Mouse (Mus musculus): Measurements from ENCODE around the gene Fzd5. TPM values are rescaled to one million over a fixed set of nuclear protein-coding genes. Genes with fewer than 3 reads are reported as not detected.

The Fzd5 gene
- total RNA-seq (2022): 1 to 10 TPM; 1.2 to 2.0 (median 1.8) TPM

GRCm38 (mm10) chr1:64737502-64738179, at the start of gene Fzd5:
Gene Fzd5, minus strand, starts transcription at chr1:64737751.
- DNase-seq (ENCODE audit: low spot score in 2 of 2): peak; percentile 86 to 93

DNA sequence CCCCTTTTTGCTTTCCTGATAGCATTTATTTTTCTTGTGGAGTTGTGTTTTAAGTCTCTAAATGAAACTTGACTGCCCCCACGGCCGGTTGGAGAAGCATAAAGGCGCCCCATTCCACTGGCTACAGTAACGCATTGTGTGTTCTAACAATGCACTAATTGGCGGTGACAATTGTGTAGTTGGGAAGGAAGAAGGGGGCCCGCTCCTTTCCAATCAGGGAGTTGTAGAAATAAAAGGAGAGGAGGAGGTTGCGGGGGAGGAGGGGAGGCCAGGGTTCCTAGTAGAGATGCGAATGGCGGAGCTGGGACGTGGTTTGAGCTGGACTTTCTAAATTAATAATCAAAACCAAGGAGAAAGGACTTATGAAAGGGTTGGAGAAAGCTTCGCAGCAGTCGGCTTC, 42.3 kb upstream of the Fzd5 start:
- no peak for DNase-seq (ENCODE audit: low spot score in 2 of 2)

GRCm38 (mm10) chr1:64779415-64779814, 41.9 kb upstream of the Fzd5 start:
- no peak for DNase-seq (ENCODE audit: low spot score in 2 of 2)

- no peak for DNase-seq (ENCODE audit: low spot score in 2 of 2)
Observed at GRCm38 (mm10) chr1:64773305-64773704, 35.8 kb upstream of the Fzd5 start.

DNA sequence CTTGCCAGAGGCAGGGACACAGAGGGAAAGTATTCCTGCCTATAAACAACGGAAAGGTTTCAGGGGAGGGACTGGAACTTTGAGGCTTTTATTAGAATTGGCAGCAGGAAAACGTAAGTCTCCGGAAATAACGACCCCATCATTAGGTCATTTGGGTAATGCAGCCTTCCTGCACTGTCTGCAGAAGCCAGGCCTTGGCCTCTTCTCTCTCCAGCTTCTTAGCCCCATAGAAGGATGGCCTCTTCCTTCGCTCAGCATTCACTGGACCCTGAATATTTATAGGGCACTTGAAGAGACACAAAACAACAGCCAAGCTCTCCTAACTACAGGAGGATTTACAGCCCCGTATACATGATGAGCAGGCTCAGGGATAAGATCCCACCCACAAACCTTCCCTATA, 32.6 kb upstream of the Fzd5 start:
- no peak for DNase-seq (ENCODE audit: low spot score in 2 of 2)

GRCm38 (mm10) chr1:64761646-64762045, 24.1 kb upstream of the Fzd5 start:
- no peak for DNase-seq (ENCODE audit: low spot score in 2 of 2)

DNA sequence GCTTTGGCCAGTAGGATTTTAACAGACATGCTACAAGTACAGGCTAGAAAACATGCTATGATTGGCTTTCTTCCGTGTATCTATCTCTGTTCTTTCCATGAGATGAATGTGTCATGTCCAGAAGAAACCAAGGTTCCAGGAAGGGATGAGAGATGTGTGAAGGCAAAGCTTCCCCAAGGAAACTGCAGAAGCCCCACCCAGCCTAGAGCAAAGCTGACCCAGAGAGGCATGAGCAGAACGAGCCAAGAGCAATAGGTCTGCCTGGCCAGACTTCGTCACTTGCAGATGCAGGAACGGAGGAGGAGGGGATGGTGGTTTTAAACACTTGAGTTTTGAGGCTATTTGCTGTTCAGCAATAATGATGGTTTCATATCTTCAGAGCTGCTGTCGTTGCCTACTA, 20.2 kb upstream of the Fzd5 start:
- DNase-seq (ENCODE audit: low spot score in 2 of 2): no peak

- peak in 1 of 2 experiments; percentile 9 for DNase-seq (ENCODE audit: low spot score in 2 of 2)
Observed at GRCm38 (mm10) chr1:64757254-64757653, 19.7 kb upstream of the Fzd5 start.

- DNase-seq (ENCODE audit: low spot score in 2 of 2): no peak
Observed at GRCm38 (mm10) chr1:64756640-64757030, 19.1 kb upstream of the Fzd5 start.

GRCm38 (mm10) chr1:64755971-64756639, 18.6 kb upstream of the Fzd5 start:
- no peak for DNase-seq (ENCODE audit: low spot score in 2 of 2)

- DNase-seq (ENCODE audit: low spot score in 2 of 2): no peak
Observed at GRCm38 (mm10) chr1:64754658-64755057, 17.1 kb upstream of the Fzd5 start.

DNA sequence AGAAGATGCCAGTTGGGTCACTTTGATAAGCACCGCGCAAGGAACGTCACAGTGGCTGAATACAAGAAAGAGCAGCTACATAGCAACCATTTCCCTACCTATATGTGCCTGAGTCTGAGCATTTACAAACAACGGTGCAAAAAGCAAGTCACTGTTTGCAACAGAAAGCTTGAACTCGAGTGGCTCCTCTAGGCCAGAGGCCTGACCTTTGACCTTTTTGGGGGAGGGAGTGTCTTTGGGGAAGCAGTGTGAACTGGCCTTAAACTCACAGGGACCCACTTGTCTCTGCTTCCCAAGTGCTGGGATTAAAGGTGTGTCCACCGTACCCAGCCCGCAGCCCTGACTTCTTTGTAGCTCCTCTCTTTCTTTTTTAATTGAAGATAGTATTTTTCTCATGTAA, 16.1 kb upstream of the Fzd5 start:
- no peak for DNase-seq (ENCODE audit: low spot score in 2 of 2)

DNA sequence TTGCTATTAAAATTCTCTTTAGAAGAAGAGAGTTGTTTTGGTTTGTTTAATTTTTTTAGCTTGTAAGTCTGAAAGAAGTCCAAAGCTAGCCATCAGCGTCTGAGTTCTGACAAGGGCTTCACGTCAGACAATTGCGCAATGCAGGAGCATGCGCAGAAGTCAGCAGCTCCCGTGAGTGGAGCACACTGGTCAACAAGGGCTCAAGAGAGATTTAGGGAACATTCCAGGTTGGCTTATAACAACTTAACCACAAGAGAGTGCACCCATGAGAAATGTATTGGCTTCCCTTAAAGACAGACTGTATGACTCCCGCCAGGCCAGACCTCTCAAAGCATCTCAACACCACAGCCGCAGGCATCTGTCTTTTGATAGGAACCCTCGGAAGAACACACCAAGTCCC, 15.6 kb upstream of the Fzd5 start:
- DNase-seq (ENCODE audit: low spot score in 2 of 2): peak in 1 of 2 experiments; percentile 21

DNA sequence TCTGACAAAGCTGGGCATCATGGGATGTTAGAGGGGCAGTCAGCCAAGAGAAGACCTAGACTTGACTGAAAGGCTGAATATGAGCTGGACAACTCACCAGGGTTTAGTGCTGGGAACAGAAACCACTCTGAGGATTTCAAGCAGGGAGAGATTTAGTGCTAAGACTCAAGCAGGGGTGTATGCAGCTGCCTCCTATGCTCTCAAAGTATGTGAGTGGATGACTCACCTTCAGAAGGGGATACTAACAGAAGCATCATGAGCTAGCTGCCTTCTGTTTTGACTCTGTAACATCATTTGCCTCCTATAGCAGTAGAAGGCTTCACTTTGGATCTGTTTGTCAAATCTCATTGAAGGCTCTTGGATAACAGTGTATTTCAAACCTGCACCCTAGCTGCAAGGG, 7.1 kb upstream of the Fzd5 start:
- no peak for DNase-seq (ENCODE audit: low spot score in 2 of 2)

GRCm38 (mm10) chr1:64742741-64743408, 5.3 kb upstream of the Fzd5 start:
- no peak for DNase-seq (ENCODE audit: low spot score in 2 of 2)

DNA sequence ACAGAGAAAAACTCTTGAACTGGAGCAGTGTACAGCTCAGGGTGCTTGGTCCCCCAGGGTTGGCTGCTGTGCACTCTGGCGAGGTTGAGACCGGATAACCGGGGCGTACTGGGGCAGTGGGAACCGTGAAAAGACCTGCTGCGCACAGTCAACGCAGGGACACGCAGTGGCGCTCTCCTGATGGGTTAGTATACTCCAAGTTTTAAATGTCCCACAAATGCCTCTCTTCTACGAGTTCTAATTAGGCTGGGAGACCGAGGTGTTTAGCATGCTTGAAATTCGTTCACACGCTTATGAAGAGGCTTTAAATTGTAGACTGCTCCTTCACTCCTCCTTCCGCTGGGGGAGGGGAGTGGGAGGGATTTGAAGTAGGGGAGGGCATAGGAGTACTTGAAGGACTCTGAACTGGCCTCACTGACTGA, 1.1 kb upstream of the Fzd5 start:
- DNase-seq (ENCODE audit: low spot score in 2 of 2): peak in 1 of 2 experiments; percentile 9

GRCm38 (mm10) chr1:64738180-64738555, 617 bp upstream of the Fzd5 start:
- peak in 1 of 2 experiments; percentile 8 for DNase-seq (ENCODE audit: low spot score in 2 of 2)

- DNase-seq (ENCODE audit: low spot score in 2 of 2): no peak
Observed at GRCm38 (mm10) chr1:64736681-64737501, 660 bp downstream of the Fzd5 start.

DNA sequence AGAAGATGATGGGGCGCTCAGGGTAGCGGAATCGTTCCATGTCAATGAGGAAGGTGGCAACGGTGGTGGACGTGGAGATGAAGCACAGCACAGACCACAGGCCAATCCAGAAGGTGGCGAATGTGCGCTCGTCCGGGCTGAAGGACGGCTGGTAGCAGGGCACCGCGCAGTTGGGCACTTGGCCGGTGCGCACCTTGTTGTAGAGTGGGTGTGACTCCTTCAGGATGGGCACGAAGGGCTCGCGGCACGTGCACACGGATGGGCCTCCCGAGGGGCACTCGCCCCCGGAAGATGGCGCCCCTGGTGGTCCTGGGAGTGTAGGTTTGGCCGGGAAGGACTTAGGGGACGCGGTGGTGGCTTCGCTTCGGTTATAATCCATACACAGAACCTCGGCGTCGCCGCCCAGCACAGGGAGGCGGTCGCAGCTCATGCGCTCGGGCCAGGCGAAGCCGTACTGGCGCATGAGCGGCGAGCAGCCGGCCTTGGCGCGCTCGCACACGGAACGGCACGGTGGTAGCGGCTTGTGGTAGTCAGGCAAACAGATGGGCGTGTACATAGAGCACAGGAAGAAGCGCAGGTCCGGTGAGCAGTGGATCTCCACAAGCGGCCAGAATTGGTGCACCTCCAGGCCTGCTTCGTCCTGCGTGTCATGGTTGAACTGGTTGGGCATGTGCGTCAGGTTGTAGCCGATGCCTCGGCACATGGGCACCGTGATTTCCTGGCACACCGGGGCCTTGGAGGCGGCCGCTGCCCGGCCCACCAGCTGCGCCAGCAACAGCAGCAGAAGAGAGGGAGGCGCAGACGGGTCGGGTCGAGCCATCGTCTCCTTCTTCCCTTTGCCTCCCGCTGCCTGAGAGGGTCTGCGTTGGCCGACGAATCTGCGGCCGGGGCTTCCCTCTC, 1.5 kb downstream of the Fzd5 start:
- peak; percentile 5 to 36 for DNase-seq (ENCODE audit: low spot score in 2 of 2)
